Mouse (Mus musculus): ENCODE measurements around the gene Atp13a3.

Atp13a3 gene

DNA sequence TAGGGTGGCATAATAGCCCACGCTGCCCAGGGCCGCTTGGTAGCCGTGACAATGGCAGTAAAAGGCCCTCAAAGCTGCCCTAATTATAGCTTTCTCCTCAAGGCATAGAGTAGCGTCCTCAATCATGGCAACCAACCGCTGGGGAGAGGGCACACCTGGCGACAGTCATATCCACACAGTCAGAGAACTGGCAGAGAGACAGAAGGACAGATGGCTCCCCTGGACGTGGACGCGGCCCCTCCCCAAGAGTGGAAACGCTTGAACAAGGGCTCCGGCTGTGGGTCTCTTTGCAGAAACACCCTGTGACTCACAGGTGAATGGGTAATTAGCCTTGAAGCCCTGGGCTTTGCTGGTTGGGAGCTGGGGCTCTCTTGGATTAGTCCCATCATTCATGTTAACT lies 127.4 kb downstream of the Atp13a3 start:
- no peak for DNase-seq (ENCODE audit: low spot score in 2 of 2)

DNA sequence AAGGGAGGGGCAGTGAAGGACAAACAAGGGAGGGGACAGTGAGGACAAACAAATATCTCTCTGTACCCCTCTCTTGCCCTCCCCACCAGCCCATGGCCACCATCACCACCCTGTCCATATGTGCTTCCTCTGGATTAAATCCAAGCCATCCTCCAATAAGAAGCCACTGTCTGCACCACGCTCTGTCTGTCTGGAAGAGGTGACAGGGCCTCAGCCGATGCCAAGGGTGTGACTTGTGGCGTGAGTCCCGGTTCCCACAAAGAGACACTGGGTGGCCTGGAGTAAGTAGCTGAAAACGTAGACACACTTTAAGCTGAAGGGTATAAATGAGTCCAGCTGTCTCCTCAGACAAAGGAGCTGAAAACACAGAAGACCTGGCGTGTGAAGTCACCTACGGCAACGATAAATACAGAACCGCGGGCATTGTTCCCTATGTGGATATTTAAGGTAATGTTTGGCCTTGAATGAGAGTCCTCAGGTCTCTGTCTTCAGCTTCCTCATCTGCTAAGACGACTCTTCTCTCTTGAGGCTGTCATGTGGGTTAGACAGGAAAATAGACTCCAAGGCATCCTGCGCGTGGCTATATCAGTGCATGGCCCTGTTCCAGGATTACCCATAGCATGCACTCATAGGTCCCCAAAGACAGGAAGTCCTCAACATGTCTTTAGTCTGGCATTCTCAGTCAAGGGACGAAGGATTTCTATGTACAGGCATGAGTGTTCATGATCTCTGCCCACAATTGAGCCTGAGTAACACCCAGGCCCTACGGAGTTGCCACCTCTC lies 130.0 kb downstream of the Atp13a3 start:
- no peak for DNase-seq (ENCODE audit: low spot score in 2 of 2)

DNA sequence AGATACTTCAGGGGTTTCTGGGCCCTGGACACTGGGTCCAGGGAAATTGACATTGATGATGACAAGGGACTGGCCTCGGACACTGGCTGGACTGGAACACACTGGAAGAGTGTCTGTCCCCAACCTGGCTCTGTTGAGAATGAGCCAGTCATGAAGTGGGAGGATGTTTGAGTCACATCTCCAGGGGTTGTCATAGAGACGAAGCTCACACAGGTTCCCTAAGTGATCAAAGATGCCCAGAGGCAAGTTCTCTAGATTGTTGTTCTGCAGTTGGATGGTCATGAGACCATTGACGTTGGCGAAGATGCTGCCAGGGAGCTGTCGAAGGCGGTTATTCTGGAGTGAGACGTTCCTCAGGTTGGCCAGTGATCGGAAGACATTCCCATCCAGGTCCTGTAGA lies 132.7 kb downstream of the Atp13a3 start:
- DNase-seq (ENCODE audit: low spot score in 2 of 2), result no peak

DNA sequence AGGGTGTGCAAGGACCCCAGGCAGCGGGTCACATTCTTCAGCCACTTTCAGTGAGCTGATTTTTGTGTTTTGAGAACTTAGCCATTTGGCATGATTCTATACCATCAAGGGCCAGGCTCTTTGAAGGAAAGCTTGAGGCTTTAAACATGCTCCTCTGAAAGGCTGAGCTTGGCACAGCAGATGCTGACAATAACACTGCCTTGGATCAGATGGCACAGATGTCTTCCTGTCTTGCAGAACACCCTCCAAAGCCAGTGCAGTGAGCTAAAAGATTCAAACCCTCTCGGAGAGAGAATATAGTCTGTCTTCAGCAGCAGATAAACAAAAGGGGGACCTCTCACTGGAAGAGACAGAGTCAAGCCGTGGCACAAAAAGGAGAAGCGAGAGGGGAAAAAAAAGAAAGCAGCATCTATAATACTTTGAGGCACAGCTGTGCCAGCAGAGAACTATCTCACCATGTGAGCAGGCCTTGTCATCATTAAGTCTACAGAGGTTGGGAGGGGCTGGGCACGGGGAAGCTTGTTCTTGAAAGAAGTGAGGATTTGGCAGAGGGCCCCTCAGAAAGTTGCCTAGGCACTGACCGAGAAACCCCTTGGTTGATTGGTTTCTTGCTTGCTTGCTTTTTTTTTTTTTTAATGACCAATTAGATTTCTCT lies 133.7 kb downstream of the Atp13a3 start:
- DNase-seq (ENCODE audit: low spot score in 2 of 2), result peak in 1 of 2 experiments; percentile 41

DNA sequence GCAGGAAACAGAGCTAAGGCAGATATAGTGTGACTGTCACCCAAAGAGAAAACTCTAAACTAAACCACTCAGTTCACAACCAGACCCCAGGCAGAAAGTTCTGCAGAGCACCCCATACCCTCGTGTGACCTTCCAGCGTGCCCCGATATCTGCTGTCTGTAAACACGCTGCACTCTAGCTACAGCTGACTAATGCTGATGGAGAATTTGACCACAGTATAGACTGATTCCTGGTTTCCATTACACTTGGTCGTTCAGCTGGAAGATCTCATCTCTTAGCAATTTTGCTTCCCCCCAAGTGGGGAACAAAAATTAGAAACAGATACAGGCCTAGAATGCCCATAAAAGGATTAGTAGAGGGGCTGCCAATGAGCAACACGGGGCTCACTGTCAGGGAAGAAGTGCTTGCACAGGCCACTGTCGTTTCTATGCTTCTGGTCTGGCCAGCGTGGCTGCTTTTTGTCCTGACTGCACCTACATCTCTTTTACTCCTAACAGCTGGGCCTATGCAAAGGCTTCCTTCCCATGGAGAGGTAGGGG lies 134.5 kb downstream of the Atp13a3 start:
- no peak for DNase-seq (ENCODE audit: low spot score in 2 of 2)

DNA sequence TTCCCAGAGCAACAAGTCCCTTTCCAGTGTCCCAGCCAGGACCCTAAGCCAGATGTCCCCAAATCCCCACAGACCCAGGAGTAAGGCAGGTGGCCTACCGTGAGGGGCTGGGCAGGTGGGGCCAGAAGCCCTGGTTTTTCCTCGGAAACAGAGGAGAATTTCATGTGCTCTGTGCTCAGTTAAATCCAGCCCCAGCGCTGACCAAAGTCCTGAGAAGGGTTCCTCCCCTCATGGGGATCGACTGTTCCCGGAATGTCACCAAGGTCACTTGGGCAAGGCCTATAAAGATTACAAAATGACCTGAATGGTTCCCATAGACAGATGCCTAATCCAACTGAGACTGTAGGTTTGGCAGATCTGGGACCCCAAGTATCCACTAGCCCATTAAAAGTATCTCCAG lies 138.4 kb downstream of the Atp13a3 start, which contains the start of gene Cpn2:
TSS of gene Cpn2 (minus strand) at position 141 of the 400 bp plus-strand sequence.
- DNase-seq (ENCODE audit: low spot score in 2 of 2), result no peak

DNA sequence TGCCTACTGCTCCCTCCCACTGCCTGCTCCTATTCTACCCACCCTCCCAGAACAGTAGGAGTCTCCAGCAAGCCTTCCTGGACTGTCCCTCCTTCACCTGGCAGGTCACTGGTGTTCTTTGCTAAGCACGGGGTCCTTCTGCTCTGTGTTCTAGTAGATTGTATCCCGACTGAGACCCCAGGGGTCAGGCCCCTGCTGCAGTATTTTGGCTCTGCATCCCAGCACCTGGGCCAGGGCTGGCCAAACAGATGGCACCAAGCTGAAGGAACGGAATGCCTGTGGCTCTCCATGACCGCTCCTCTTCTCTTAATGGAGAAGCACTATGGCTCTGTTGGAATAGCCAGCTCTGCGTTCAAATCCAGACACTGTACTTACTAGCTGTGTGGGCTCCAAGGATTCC lies 139.2 kb downstream of the Atp13a3 start:
- no peak for DNase-seq (ENCODE audit: low spot score in 2 of 2)

DNA sequence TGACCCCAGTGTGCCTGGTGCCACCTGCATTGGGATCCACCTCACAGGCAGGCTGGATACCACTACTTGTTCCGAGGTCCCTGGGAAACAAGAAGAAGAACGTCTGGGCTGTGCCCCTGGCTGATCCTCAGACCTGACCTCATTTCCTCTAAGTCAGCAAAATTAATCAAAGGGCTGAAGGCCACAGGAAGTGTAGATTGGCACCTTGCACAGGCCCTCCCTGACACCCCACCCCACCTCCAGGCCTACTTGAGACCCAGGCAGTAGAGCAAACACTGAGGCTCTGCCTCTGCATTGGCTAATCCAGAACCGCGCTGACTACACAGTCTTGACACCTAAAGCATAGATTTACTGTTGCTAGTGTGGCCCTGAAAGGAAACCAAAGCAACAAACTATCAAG lies 140.2 kb downstream of the Atp13a3 start:
- no peak for DNase-seq (ENCODE audit: low spot score in 2 of 2)

DNA sequence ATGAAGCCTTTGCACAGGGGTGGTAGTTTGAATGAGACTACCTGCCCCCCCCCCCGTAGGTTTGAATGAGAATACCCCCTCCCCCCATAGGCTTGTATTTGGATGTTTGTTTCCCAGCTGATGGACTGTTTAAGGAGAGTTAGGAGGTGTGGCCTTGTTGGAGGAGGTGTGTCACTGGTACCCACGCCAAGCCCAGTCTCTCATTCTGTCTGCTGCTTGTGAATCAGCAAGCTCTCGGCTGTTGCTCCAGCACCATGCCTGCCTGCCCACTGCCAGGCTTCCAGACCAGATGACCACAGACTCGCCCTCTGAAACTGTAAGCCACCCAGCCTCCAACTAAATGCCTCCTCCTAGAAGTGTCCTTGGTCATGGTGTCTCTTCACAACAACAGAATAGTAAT lies 142.6 kb downstream of the Atp13a3 start:
- no peak for DNase-seq (ENCODE audit: low spot score in 2 of 2)

DNA sequence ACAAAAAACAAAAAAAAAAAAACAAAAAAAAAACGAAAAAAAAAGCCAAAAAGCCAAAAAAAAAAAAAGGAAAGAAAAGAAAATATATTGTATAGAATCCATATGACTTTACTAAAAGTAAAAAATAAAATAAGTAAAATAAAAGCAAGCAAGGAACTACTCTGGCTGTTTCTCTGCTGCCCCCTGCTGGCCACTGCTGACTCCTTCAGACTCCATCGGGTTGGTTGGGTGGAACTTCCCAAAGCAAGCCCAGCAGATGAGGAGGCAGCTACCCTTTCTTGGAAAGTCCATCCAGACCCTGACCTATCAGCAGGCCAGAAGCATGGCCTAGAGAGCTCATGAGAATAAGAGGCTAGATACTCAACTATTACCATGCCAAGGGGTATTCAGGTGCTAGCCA lies 143.1 kb downstream of the Atp13a3 start:
- DNase-seq (ENCODE audit: low spot score in 2 of 2), result peak; percentile 67 to 83

All from right cerebral cortex, postnatal 10 days (tissue).